Mouse (Mus musculus): ENCODE data around the gene Smurf2. TPM values are rescaled to one million over a fixed set of nuclear protein-coding genes. Genes with fewer than 3 reads are reported as not detected.
A peak's percentile ranks its signal among the peaks of the same experiment; 100 is the strongest.

Gene Smurf2
- total and polyA plus RNA-seq, 2 experiments from 2014 or later, result 7.8 to 33.9 TPM

DNA sequence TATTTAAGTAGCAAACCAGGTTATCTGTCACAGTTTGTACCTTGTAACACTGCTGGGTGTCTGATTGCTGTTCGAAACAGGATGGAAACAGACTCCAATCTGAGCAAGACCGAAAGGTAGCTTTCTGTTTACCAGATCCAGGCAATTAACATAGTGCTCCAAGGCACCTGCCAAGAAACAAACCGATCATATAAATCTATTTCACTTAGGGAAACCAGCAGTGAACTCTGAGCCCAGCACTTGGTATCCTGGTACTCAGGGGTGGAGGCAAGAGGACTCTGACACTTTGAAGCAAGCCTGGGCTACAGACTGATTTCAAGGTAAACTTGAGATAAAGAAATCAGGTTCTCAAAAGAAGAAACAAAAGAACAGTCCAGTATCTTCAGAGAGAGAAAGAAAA lies 143.1 kb downstream of the Smurf2 start:
- no peak overlapping the region for H3K4me2 ChIP-seq (ENCODE audit: low read depth, low read length, poor library complexity, severe bottlenecking)
- H3K9ac ChIP-seq (replicated peaks; ENCODE audit: low read length, poor library complexity, severe bottlenecking), result no peak overlapping the region
- ATAC-seq (ENCODE audit: low FRiP score), result no peak
- no peaks in the 10 kb centered on the region for H3K4me1 ChIP-seq (ENCODE audit: insufficient read depth, low read length)
- H3K27ac ChIP-seq (ENCODE audit: low read depth, low read length), result no peak overlapping the region
- no peaks in the 10 kb centered on the region for H3K9me3 ChIP-seq (ENCODE audit: low read length)
- no peak overlapping the region for H3K4me3 ChIP-seq (ENCODE audit: low read depth, low read length)
- 95% methylated on average over 3 of the region's 3 CpGs for WGBS
- H3K36me3 ChIP-seq (ENCODE audit: insufficient read depth, low read length), result peaks cover 25% of the 10 kb centered on the region; the same call in 1 of the 2 replicates
- H3K27me3 ChIP-seq (ENCODE audit: insufficient read depth, low read length), result no peaks in the 10 kb centered on the region
- no peak for DNase-seq (ENCODE audit: low spot score)
- no peak for TF ChIP-seq CTCF (IDR thresholded peaks at IDR 0.05)

GRCm38 (mm10) chr11:106776960-106777359 lies 143.6 kb downstream of the Smurf2 start:
- DNase-seq (ENCODE audit: low spot score) (no peak), ATAC-seq (ENCODE audit: low FRiP score) (no peak)
- Histone ChIP-seq H3K4me2 (ENCODE audit: low read depth, low read length, poor library complexity, severe bottlenecking) (no peak overlapping the region), H3K27me3 (ENCODE audit: insufficient read depth, low read length) (no peaks in the 10 kb centered on the region), H3K27ac (ENCODE audit: low read depth, low read length) (no peak overlapping the region), H3K9ac (replicated peaks; ENCODE audit: low read length, poor library complexity, severe bottlenecking) (no peak overlapping the region), H3K9me3 (ENCODE audit: low read length) (no peaks in the 10 kb centered on the region), H3K4me1 (ENCODE audit: insufficient read depth, low read length) (no peaks in the 10 kb centered on the region), H3K36me3 (ENCODE audit: insufficient read depth, low read length) (peaks cover 27% of the 10 kb centered on the region; the same call in 1 of the 2 replicates), H3K4me3 (ENCODE audit: low read depth, low read length) (no peak overlapping the region)
- WGBS, result 94% methylated on average over 4 of the region's 4 CpGs
- TF ChIP-seq CTCF (IDR thresholded peaks at IDR 0.05), result no peak

GRCm38 (mm10) chr11:106773061-106773460 lies 147.5 kb downstream of the Smurf2 start:
- 93% methylated on average over 9 of the region's 9 CpGs for WGBS

DNA sequence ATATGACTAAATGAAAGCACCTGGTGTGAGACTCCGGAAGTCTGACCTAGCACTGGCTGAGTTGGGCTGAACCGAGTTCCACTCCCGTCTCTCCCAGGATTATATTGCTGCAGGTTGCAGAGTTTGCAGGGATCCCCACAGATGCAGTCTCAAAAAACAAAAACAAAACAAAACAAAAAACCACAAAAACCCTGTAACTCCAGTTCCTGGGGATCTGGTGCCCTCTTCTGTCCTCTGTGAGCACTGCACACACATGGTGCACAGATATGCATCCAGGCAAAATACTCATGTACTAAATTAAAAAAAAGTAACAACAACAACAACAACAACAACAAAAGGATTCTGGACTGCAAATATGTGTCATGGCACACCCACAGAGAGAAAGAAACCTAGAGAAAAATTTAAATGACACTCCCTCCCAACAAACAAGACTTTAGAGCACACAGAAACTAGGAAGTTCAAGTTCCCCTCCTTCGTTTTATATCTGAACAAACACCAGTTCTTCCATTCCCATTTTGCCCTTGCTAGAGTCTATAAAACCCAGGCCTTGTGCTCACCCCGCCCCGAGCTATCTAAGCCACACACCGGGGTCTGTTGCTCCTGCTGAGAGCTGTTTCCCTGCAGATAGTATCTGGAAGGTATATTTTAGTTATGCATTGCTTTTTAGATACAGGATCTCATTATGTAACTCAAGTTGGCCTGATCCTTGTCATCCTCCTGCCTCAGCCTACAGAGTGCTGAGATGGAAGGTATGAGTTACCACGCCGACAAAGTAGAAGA lies 150.1 kb downstream of the Smurf2 start:
- Histone ChIP-seq H3K36me3 (ENCODE audit: insufficient read depth, low read length) (peaks cover 38% of the 10 kb centered on the region), H3K9ac (replicated peaks; ENCODE audit: low read length, poor library complexity, severe bottlenecking) (no peak overlapping the region), H3K27me3 (ENCODE audit: insufficient read depth, low read length) (no peaks in the 10 kb centered on the region), H3K4me3 (ENCODE audit: low read depth, low read length) (no peak overlapping the region), H3K27ac (ENCODE audit: low read depth, low read length) (no peak overlapping the region), H3K4me2 (ENCODE audit: low read depth, low read length, poor library complexity, severe bottlenecking) (no peak overlapping the region), H3K9me3 (ENCODE audit: low read length) (no peaks in the 10 kb centered on the region), H3K4me1 (ENCODE audit: insufficient read depth, low read length) (no peaks in the 10 kb centered on the region)
- ATAC-seq (ENCODE audit: low FRiP score) (no peak), DNase-seq (ENCODE audit: low spot score) (no peak)
- peak; percentile 77 for TF ChIP-seq CTCF (IDR thresholded peaks at IDR 0.05)
- WGBS, result 98% methylated on average over 9 of the region's 9 CpGs

More at GRCm38 (mm10) chr11:106773061-106773460, 147.5 kb downstream of the Smurf2 start:
- Histone ChIP-seq H3K36me3 (ENCODE audit: insufficient read depth, low read length) (peaks cover 35% of the 10 kb centered on the region), H3K9ac (replicated peaks; ENCODE audit: low read length, poor library complexity, severe bottlenecking) (no peak overlapping the region), H3K4me3 (ENCODE audit: low read depth, low read length) (no peak overlapping the region), H3K4me1 (ENCODE audit: insufficient read depth, low read length) (no peaks in the 10 kb centered on the region), H3K4me2 (ENCODE audit: low read depth, low read length, poor library complexity, severe bottlenecking) (no peak overlapping the region), H3K27ac (ENCODE audit: low read depth, low read length) (no peak overlapping the region), H3K9me3 (ENCODE audit: low read length) (no peaks in the 10 kb centered on the region), H3K27me3 (ENCODE audit: insufficient read depth, low read length) (no peaks in the 10 kb centered on the region)
- TF ChIP-seq CTCF (IDR thresholded peaks at IDR 0.05), result no peak
- ATAC-seq (ENCODE audit: low FRiP score) (no peak), DNase-seq (ENCODE audit: low spot score) (no peak)

Small RNAs within 50 kb of the gene (microRNA-seq; reads per million reads assigned to microRNA genes)
- not detected for gene Gm25994 (ENCODE audit: borderline number of aligned reads)
- gene Gm27322 (ENCODE audit: borderline number of aligned reads), result not detected
- gene Mir3064 (ENCODE audit: borderline number of aligned reads), result 12.4 reads per million, percentile 23 among the genes with 10 or more reads in this experiment

Other genes with a start within 250 kb of the Smurf2 start
- 17.5 and 18.1 TPM in 2 replicates for gene Pecam1, start 170.1 kb downstream of the Smurf2 start, total RNA-seq (2014; rRNA removed)
- gene Pecam1, start 170.1 kb downstream of the Smurf2 start, polyA plus RNA-seq (2015; fragmentation: Nextera tagmentation; extraction: Ambion mirVana), result 9.8 and 11.1 TPM in 2 replicates
- gene Milr1, start 169.5 kb downstream of the Smurf2 start, total RNA-seq (2014; rRNA removed), result 0.66 TPM in 1 of 2 replicates, not detected in the other
- 0.37 and 0.82 TPM in 2 replicates for gene Milr1, start 169.5 kb downstream of the Smurf2 start, polyA plus RNA-seq (2015; fragmentation: Nextera tagmentation; extraction: Ambion mirVana)
- 6.6 and 9.8 TPM in 2 replicates for gene Polg2, start 141.2 kb downstream of the Smurf2 start, total RNA-seq (2014; rRNA removed)
- gene Polg2, start 141.2 kb downstream of the Smurf2 start, polyA plus RNA-seq (2015; fragmentation: Nextera tagmentation; extraction: Ambion mirVana), result 9.7 and 10.5 TPM in 2 replicates
- gene Ddx5, start 131.5 kb downstream of the Smurf2 start, total RNA-seq (2014; rRNA removed), result 408 and 459 TPM in 2 replicates
- gene Ddx5, start 131.5 kb downstream of the Smurf2 start, polyA plus RNA-seq (2015; fragmentation: Nextera tagmentation; extraction: Ambion mirVana), result 260 and 301 TPM in 2 replicates
- 6.0 and 13.3 TPM in 2 replicates for gene Cep95, start 131.5 kb downstream of the Smurf2 start, total RNA-seq (2014; rRNA removed)
- 6.0 and 7.9 TPM in 2 replicates for gene Cep95, start 131.5 kb downstream of the Smurf2 start, polyA plus RNA-seq (2015; fragmentation: Nextera tagmentation; extraction: Ambion mirVana)
- 73.1 and 82.8 TPM in 2 replicates for gene Kpna2, start 78.8 kb upstream of the Smurf2 start, total RNA-seq (2014; rRNA removed)
- gene Kpna2, start 78.8 kb upstream of the Smurf2 start, polyA plus RNA-seq (2015; fragmentation: Nextera tagmentation; extraction: Ambion mirVana), result 92.7 TPM in 2 replicates
- 11.0 and 15.6 TPM in 2 replicates for gene 1810010H24Rik, start 105.0 kb upstream of the Smurf2 start, total RNA-seq (2014; rRNA removed)
- gene 1810010H24Rik, start 105.0 kb upstream of the Smurf2 start, polyA plus RNA-seq (2015; fragmentation: Nextera tagmentation; extraction: Ambion mirVana), result 10.9 and 11.5 TPM in 2 replicates
- 41.5 and 56.4 TPM in 2 replicates for gene Bptf, start 211.4 kb upstream of the Smurf2 start, total RNA-seq (2014; rRNA removed)
- gene Bptf, start 211.4 kb upstream of the Smurf2 start, polyA plus RNA-seq (2015; fragmentation: Nextera tagmentation; extraction: Ambion mirVana), result 14.8 and 20.4 TPM in 2 replicates

Data from midbrain, postnatal 0 days (tissue).